Mouse (Mus musculus) testis, postnatal 14 days (tissue): Measurements from ENCODE around the gene Baiap3.

Experiments
- DNase-seq: peaks from one replicate; pipeline ENCODE4 v3.0.0; 2021; ENCODE audit warnings: low spot score

Gene Baiap3

DNA sequence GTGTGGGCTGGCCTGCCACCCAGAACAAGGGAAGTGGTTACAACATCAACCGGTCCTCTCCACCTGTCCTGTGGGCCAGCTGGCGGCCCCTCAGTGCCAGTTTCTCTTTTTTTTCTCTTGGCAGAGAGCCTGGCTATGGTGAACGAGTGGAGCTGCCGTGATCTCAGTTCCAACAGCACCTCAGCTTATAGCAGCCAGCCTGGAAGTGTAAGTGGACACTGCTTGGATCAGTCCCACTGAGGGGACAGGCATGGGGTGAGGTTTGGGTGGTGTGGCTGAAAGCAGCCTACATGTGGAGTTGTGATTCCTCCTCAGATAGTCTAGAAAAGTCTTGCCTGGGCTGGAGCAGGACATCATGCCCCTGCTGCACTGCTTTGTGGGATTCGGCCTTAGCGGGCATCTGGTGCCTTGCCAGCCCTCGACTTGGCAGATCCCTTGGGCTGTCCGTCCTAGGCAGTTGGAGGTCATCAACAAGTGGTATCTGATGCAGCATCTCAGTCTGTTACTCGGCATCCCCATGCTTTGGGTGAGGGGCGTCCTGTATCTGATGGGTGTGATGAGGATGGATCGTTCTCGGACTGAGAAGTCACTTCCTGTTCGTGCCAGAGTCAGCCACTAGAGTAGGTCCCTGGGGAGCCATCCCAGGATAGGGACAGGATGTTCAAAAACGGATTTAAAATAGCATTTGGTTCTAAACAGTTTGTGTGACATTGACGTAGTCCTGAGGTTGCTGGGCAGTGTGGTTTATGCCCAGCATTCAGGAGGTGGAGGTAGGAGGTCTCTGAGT, 45.3 kb downstream of the Baiap3 start:
- DNase-seq, result no peak

DNA sequence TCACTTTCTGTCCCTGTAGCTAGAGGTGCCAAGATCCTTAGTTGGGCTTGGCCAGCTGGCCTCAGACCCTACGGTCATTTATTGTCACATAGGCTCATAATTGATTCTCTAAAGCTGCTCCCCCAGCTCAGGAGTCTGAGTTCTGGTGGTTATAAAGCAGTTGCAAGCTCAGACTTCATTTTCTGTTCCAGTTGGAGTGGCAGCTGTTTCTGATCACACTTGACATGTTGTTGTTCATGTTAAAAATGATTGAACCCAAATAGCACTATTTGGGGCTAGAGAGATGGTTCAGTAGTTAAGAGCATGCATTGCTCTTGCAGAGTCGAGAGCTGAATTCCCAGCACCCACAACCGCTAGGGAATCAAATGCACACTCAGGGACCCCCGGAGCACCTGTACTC, 46.2 kb downstream of the Baiap3 start:
- no peak for DNase-seq

GRCm38 (mm10) chr17:25202401-25202800, 53.8 kb downstream of the Baiap3 start:
- no peak for DNase-seq
